Mouse (Mus musculus) layer of hippocampus, adult 2 months (tissue): ENCODE measurements at regions not wholly inside any gene's neighbourhood (a gene's known extent, or its start where the extent isn't known, plus 50 kb on each side); places are given as distances from the start of the nearest gene placed in this dataset.

Experiments used
- DNase-seq, 2 experiments: peaks; one replicate each; pipeline ENCODE4 v3.0.0; 2022; ENCODE audit warnings: low spot score in 2 of 2
- H3K27ac ChIP-seq: fragments of 200-600 bp; 2 replicates; pipeline ENCODE4 v1.8.1; 2022
- H3K4me3 ChIP-seq: fragments of 200-600 bp; 2 replicates; pipeline ENCODE4 v1.8.1; 2022; ENCODE audit warnings: mild to moderate bottlenecking
- CTCF ChIP-seq: fragments of 200-600 bp; conservative IDR thresholded peaks from 2 replicates; pipeline ENCODE4 v1.8.1; 2022; ENCODE audit warnings: antibody characterized with exemption, mild to moderate bottlenecking, moderate library complexity

- H3K27ac ChIP-seq = no peak overlapping the region
- no peak overlapping the region; the same call in 1 of the 2 replicates for H3K4me3 ChIP-seq
- no peak for TF ChIP-seq CTCF
- DNase-seq = no peak
These were observed 404.7 kb downstream of the Pla2g4a start for GRCm38 (mm10) chr1:149556381-149556780.

DNA sequence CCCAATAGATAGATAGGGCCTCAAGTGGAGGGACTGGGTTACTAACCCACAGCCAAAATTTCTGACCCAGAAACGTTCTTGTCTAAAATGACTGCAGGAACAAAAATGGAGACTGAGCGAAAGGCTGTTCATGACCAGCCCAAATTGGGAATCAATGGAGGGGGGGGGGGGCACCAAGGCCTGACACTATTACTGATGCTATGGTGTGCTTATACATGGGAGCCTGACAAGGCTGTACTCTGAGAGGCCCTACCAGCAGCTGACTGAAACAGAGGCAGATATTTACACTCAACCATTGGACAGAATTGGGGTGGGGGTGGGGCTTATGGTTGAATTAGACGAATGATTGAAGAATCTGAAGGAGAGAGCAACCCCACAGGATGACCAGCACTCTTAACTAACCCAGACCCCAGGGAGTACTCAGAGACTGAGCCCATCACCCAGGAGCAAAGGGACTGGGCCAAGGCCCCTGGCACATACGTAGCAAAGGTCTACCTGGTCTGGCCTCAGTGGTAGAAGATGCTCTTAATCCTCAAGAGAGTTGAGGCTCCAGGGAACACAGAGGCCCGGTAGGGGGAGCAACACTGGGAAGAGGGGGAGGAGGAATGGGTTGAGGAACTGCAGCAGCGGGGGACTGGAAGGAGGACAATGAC is 405.6 kb downstream of the Pla2g4a start:
- DNase-seq = no peak
- no peak overlapping the region for H3K27ac ChIP-seq
- H3K4me3 ChIP-seq = no peak overlapping the region
- TF ChIP-seq CTCF = no peak

GRCm38 (mm10) chr1:149546076-149546475 is 415.0 kb downstream of the Pla2g4a start:
- no peak for TF ChIP-seq CTCF
- DNase-seq = no peak
- Histone ChIP-seq H3K27ac (no peak overlapping the region), H3K4me3 (no peak overlapping the region)

DNA sequence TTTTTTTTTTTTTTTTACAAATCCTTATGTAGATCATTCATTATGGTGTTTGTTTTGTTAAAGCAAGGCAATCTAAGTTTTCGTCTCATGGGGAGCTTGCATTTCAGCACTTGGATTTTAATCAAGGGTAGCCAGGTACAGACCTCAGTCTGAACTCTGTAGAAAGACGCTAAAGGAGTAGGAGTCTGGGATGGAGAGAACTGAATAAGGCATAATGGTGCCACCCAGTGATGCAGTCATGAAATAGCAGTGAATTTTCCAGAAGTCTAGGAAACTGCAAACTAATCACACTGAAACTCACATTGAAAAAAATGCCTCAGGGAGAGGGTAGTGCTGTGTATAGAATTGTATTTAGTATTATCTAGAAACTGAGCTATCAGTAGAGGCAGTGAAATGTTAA is 419.7 kb downstream of the Pla2g4a start:
- no peak overlapping the region for H3K4me3 ChIP-seq
- peak; percentile 81 for TF ChIP-seq CTCF
- DNase-seq = peak; percentile 11 to 13
- H3K27ac ChIP-seq = no peak overlapping the region

- no peak for TF ChIP-seq CTCF
- no peak overlapping the region for H3K4me3 ChIP-seq
- H3K27ac ChIP-seq = no peak overlapping the region
- DNase-seq = no peak
These were observed 427.4 kb downstream of the Pla2g4a start for GRCm38 (mm10) chr1:149533651-149534050.
